Mouse (Mus musculus) CH12.LX (cell line): ENCODE measurements around the gene Atn1. TPM values are rescaled to one million over a fixed set of nuclear protein-coding genes. Genes with fewer than 3 reads are reported as not detected.

Experiments used
- DNase-seq: peaks from one replicate; pipeline ENCODE4 v3.0.0-alpha.2; 2013; ENCODE audit errors: extremely low read depth
- H3K27ac ChIP-seq: 2 replicates; pipeline ENCODE4 v1.5.1; 2012; ENCODE audit warnings: low read depth, mild to moderate bottlenecking, control low read depth, moderate library complexity; ENCODE audit not compliant: insufficient read depth
- H3K27me3 ChIP-seq: replicated peaks from 2 replicates; pipeline ENCODE3; 2012; ENCODE audit warnings: inconsistent platforms
- H3K36me3 ChIP-seq, 2 experiments: replicated peaks in 1 of 2; 2 replicates each; pipeline versions ENCODE3 to v1.6.1; 2012; ENCODE audit warnings: inconsistent platforms in 1 of 2, low read length in 1 of 2, mild to moderate bottlenecking in 1 of 2, mixed read lengths in 1 of 2, moderate library complexity in 1 of 2; ENCODE audit not compliant: control insufficient read depth in 1 of 2, insufficient read depth in 1 of 2
- H3K4me1 ChIP-seq, 2 experiments: 2 replicates each; pipeline ENCODE4 v1.6.1; 2012; ENCODE audit warnings: inconsistent platforms in 1 of 2, moderate library complexity in 1 of 2; ENCODE audit not compliant: insufficient read depth in 2 of 2, control insufficient read depth in 1 of 2
- H3K4me2 ChIP-seq: 2 replicates; pipeline ENCODE4 v1.6.1; 2012; ENCODE audit warnings: low read depth, mild to moderate bottlenecking, control low read depth; ENCODE audit not compliant: poor library complexity, insufficient read depth, severe bottlenecking
- H3K4me3 ChIP-seq, 3 experiments: fragments of 150-350 bp in 1 of 3; sonication (generic) in 1 of 3; replicated peaks in 1 of 3; 2 replicates each; pipeline versions ENCODE3 to v1.5.1; 2011 to 2012; ENCODE audit warnings: low read depth in 2 of 3, low read length in 2 of 3, mild to moderate bottlenecking in 2 of 3, moderate library complexity in 2 of 3, control low read depth in 1 of 3, improper control_type of control experiment in 1 of 3, inconsistent platforms in 1 of 3, mixed read lengths in 1 of 3; ENCODE audit not compliant: poor library complexity in 1 of 3
- H3K79me2 ChIP-seq: replicated peaks from 2 replicates; pipeline ENCODE4 v1.6.1; 2012; ENCODE audit warnings: mild to moderate bottlenecking, moderate library complexity; ENCODE audit not compliant: control insufficient read depth, poor library complexity, insufficient read depth, severe bottlenecking; ENCODE audit errors: extremely low read depth
- H3K9ac ChIP-seq: 2 replicates; pipeline ENCODE4 v1.6.1; 2012; ENCODE audit warnings: low read depth, mild to moderate bottlenecking, control low read depth, moderate library complexity; ENCODE audit not compliant: insufficient read depth
- H3K9me3 ChIP-seq: replicated peaks from 2 replicates; pipeline ENCODE3; 2012; ENCODE audit warnings: low read length, inconsistent platforms, mixed read lengths
- CHD2 ChIP-seq: IDR thresholded peaks from 2 replicates; pipeline ENCODE4 v1.6.1; 2011; ENCODE audit warnings: low read length, improper control_type of control experiment
- ELF1 ChIP-seq: IDR thresholded peaks from 2 replicates; pipeline ENCODE4 v1.6.1; 2014; ENCODE audit warnings: low read depth, mild to moderate bottlenecking, inconsistent platforms, low read length, improper control_type of control experiment
- ETS1 ChIP-seq: conservative IDR thresholded peaks from 2 replicates; pipeline ENCODE4 v1.6.1; 2012; ENCODE audit warnings: low read depth, mild to moderate bottlenecking, inconsistent platforms, low read length, improper control_type of control experiment, moderate library complexity
- KAT2A ChIP-seq: IDR thresholded peaks from 2 replicates; pipeline ENCODE4 v1.6.1; 2012; ENCODE audit warnings: low read length, improper control_type of control experiment, inconsistent platforms; ENCODE audit not compliant: insufficient replicate concordance
- MAX ChIP-seq: IDR thresholded peaks from 2 replicates; pipeline ENCODE4 v1.6.1; 2011; ENCODE audit warnings: low read length, improper control_type of control experiment
- MAZ ChIP-seq: IDR thresholded peaks from 2 replicates; pipeline ENCODE4 v1.6.1; 2012; ENCODE audit warnings: low read depth, mild to moderate bottlenecking, inconsistent platforms, low read length, improper control_type of control experiment, moderate library complexity
- MXI1 ChIP-seq: IDR thresholded peaks from 2 replicates; pipeline ENCODE4 v1.6.1; 2011; ENCODE audit warnings: mild to moderate bottlenecking, low read depth, low read length, improper control_type of control experiment
- NRF1 ChIP-seq: IDR thresholded peaks from 2 replicates; pipeline ENCODE4 v1.6.1; 2014; ENCODE audit warnings: low read depth, mild to moderate bottlenecking, inconsistent platforms, low read length, improper control_type of control experiment, moderate library complexity
- SIN3A ChIP-seq: IDR thresholded peaks from 2 replicates; pipeline ENCODE4 v1.6.1; 2012; ENCODE audit warnings: low read length, improper control_type of control experiment, inconsistent platforms
- UBTF ChIP-seq: IDR thresholded peaks from 2 replicates; pipeline ENCODE4 v1.6.1; 2012; ENCODE audit warnings: low read depth, mild to moderate bottlenecking, inconsistent platforms, low read length, improper control_type of control experiment, moderate library complexity
- USF1 ChIP-seq: IDR thresholded peaks from 2 replicates; pipeline ENCODE4 v1.6.1; 2014; ENCODE audit warnings: low read depth, mild to moderate bottlenecking, inconsistent platforms, low read length, improper control_type of control experiment
- USF2 ChIP-seq: conservative IDR thresholded peaks from 2 replicates; pipeline ENCODE4 v1.6.1; 2011; ENCODE audit warnings: low read depth, low read length, improper control_type of control experiment
- ZC3H11A ChIP-seq: IDR thresholded peaks from 2 replicates; pipeline ENCODE4 v1.6.1; 2012; ENCODE audit warnings: low read depth, mild to moderate bottlenecking, inconsistent platforms, low read length, improper control_type of control experiment
- ZMIZ1 ChIP-seq: IDR thresholded peaks from 2 replicates; pipeline ENCODE4 v1.6.1; 2012; ENCODE audit warnings: low read depth, mild to moderate bottlenecking, inconsistent platforms, low read length, improper control_type of control experiment
- dilution Hi-C: fragments of 300-500 bp; cut with MboI; formaldehyde crosslinking; loops from 2 replicates; pipeline ENCODE4 v1.14.3; 2020; ENCODE audit warnings: low sequenced_read_pairs; ENCODE audit not compliant: extremely low pct_unique_long_range_greater_than_20kb, extremely low pct_ligation_motif_present
- in situ Hi-C: fragments of 300-500 bp; cut with MboI; formaldehyde crosslinking; loops from 3 replicates; pipeline ENCODE4 v1.14.3; 2019; ENCODE audit warnings: low sequenced_read_pairs, low pct_ligation_motif_present, low pct_unique_long_range_greater_than_20kb, mixed read lengths
- polyA plus RNA-seq: library from polyadenylated mRNA; unstranded; fragments of >175 nt; gene quantifications from 2 replicates; pipeline ENCODE4 v1.2.1, GENCODE M21; 2012; ENCODE audit warnings: low read depth; ENCODE audit not compliant: insufficient read length
- total RNA-seq, 2 experiments: library from RNA; depleted of rRNA; stranded (reverse); fragments of 300-350 nt in 1 of 2; fragments of >200 nt in 1 of 2; gene quantifications; 2 replicates each; pipeline ENCODE4 v1.2.3; 2012 to 2014

The Atn1 gene
- total and polyA plus RNA-seq, 3 experiments = 1.7 to 35.1 (median 4.6) TPM

- H3K9me3 ChIP-seq = no peaks in the 10 kb centered on the region
- in situ Hi-C loops = no loop called here
- no peaks in the 10 kb centered on the region for H3K79me2 ChIP-seq
- peaks cover 13% of the 10 kb centered on the region for H3K27me3 ChIP-seq
- peaks cover 7 to 33% of the 10 kb centered on the region in 2 experiments for H3K4me1 ChIP-seq
- peak overlapping the region; percentile 86 for H3K9ac ChIP-seq
- no peak for TF ChIP-seq UBTF
- 0 out of 2 replicates have a peak, but pooled peaks have one; percentile 26 for TF ChIP-seq SIN3A
- TF ChIP-seq MAX = no peak
- TF ChIP-seq KAT2A = no peak
- peak overlapping the region; percentile 67 to 98 (median 88) for H3K4me3 ChIP-seq
- DNase-seq = peak; percentile 39
- H3K36me3 ChIP-seq = peaks cover 20 to 37% of the 10 kb centered on the region in 2 experiments
- peak overlapping the region; percentile 80 for H3K4me2 ChIP-seq
- dilution Hi-C loops = no loop called here
- peak overlapping the region; percentile 76; the same call in 1 of the 2 replicates for H3K27ac ChIP-seq
Observed at GRCm38 (mm10) chr6:124768704-124769044, 12.3 kb upstream of the Atn1 start.

GRCm38 (mm10) chr6:124767920-124768703, 11.8 kb upstream of the Atn1 start:
- peak overlapping the region; percentile 67 to 98 (median 88) for H3K4me3 ChIP-seq
- dilution Hi-C loops (no loop called here), in situ Hi-C loops (no loop called here)
- peak overlapping the region; percentile 76 for H3K27ac ChIP-seq
- H3K27me3 ChIP-seq = peaks cover 10% of the 10 kb centered on the region
- H3K4me2 ChIP-seq = peak overlapping the region; percentile 80
- H3K4me1 ChIP-seq = peaks cover 7 to 33% of the 10 kb centered on the region in 2 experiments
- TF ChIP-seq USF2 (no peak), NRF1 (peak; percentile 30; the same call in 1 of the 2 replicates), MAZ (peak; percentile 82), MXI1 (no peak), CHD2 (peak; percentile 43; the same call in 1 of the 2 replicates), ZMIZ1 (peak; percentile 26; the same call in 1 of the 2 replicates), USF1 (no peak), ETS1 (peak; percentile 35), SIN3A (0 out of 2 replicates have a peak, but pooled peaks have one; percentile 28), ZC3H11A (no peak), ELF1 (peak; percentile 30; the same call in 1 of the 2 replicates)
- H3K36me3 ChIP-seq = peaks cover 21 to 42% of the 10 kb centered on the region in 2 experiments
- no peaks in the 10 kb centered on the region for H3K79me2 ChIP-seq
- DNase-seq = peak; percentile 89
- peak overlapping the region; percentile 86 for H3K9ac ChIP-seq
- no peaks in the 10 kb centered on the region for H3K9me3 ChIP-seq
